Mouse (Mus musculus) duodenum, adult 2 months (tissue): ENCODE measurements around the gene Slc6a6. TPM values are rescaled to one million over a fixed set of nuclear protein-coding genes. Genes with fewer than 3 reads are reported as not detected.

ENCODE experiments used
- polyA plus RNA-seq: library from polyadenylated mRNA; depleted of rRNA; stranded (reverse); fragments of >200 nt; gene quantifications from 2 replicates; pipeline ENCODE4 v1.2.3, GENCODE M21; 2012; ENCODE audit warnings: low replicate concordance; rRNA removed

Slc6a6 gene
- polyA plus RNA-seq = 103 and 136 TPM in 2 replicates

DNA sequence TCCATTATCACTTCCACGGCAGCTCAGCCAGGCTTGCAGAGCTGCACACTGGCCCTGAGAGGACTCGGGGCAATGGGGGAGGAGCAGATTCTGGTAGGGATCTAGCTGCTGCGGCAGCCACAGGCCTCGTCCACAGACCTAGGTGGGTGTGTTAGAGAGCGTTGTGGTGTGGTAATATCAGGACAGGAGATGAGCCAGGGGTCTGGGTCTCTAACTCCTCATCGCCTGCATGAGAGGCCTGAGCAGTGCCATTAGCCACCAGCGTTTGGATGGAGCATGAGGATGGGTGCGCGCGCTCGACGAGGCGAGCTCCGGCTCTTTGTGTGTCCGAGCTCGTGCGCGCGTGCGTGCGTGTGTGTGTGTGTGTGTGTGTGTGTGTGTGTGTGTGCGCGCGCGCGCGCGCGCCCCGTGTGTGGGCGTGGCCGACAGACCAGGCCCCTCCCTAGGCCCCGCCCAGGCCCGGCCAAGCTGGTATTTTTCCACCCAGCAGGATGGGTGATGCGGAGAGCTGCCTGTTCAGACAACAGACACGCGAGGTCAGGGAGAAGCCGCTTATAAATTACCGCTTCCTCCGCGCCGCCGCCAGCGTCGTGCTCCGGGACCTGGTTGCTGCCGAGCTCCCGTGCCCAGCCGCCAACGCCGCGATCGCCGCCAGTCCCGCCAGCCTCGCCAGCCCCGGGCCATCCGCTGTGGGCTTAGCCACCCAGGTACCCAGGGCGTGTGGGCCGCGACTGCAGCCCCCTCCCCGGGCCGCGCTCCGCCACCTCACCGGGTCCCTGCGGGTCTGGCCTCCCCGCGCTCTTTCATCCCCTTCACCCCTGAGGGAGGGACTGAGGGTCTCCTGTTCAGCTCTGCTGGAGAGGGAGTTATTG is at the start of gene Slc6a6:
TSS of gene Slc6a6 (plus strand) at position 452 of the 872 bp plus-strand sequence.

Other genes with a start within 250 kb of the Slc6a6 start
- 4.2 and 4.4 TPM in 2 replicates for gene Chchd4, start 210.5 kb upstream of the Slc6a6 start, polyA plus RNA-seq
- gene Tmem43, start 210.3 kb upstream of the Slc6a6 start, polyA plus RNA-seq = 15.7 and 17.7 TPM in 2 replicates
- 2.2 and 2.7 TPM in 2 replicates for gene Xpc, start 168.2 kb upstream of the Slc6a6 start, polyA plus RNA-seq
- 14.3 and 15.3 TPM in 2 replicates for gene Lsm3, start 168.1 kb upstream of the Slc6a6 start, polyA plus RNA-seq
- gene Grip2, start 143.2 kb downstream of the Slc6a6 start, polyA plus RNA-seq = 0.51 and 1.1 TPM in 2 replicates
- gene Ccdc174, start 194.0 kb downstream of the Slc6a6 start, polyA plus RNA-seq = 1.3 and 1.6 TPM in 2 replicates
- gene 4930590J08Rik, start 218.8 kb downstream of the Slc6a6 start, polyA plus RNA-seq = 0.02 TPM in 1 of 2 replicates, not detected in the other